Mouse (Mus musculus) layer of hippocampus, adult 9-10 months (tissue): ENCODE measurements around the gene Igdcc3.

Experiments
- DNase-seq: peaks from one replicate; pipeline ENCODE4 v3.0.0; 2022; ENCODE audit warnings: low spot score

The Igdcc3 gene

GRCm38 (mm10) chr9:65140936-65141305, at the start of gene Igdcc3:
Igdcc3 (plus strand) TSS chr9:65141189.
- no peak for DNase-seq

DNA sequence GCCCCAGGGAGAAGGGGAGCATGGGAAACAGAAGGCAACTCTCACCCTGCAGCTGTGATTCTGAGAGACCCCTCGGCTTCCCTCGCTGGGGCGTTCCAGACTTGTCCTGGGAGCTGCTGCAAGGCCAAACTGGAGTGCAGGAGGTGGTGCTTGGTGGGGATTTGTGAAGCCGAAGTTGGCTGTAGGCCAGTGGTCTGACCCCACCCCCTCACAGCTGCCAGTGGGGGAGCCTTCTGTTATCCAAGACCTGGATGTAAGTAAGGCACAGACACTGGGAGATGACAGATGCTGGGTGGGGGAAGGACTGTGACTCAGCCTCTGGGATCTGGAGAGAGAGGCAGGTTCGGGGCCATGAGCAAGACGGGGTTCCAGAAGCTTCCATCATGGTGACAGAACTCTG, 46.8 kb upstream of the Igdcc3 start:
- DNase-seq = no peak

DNA sequence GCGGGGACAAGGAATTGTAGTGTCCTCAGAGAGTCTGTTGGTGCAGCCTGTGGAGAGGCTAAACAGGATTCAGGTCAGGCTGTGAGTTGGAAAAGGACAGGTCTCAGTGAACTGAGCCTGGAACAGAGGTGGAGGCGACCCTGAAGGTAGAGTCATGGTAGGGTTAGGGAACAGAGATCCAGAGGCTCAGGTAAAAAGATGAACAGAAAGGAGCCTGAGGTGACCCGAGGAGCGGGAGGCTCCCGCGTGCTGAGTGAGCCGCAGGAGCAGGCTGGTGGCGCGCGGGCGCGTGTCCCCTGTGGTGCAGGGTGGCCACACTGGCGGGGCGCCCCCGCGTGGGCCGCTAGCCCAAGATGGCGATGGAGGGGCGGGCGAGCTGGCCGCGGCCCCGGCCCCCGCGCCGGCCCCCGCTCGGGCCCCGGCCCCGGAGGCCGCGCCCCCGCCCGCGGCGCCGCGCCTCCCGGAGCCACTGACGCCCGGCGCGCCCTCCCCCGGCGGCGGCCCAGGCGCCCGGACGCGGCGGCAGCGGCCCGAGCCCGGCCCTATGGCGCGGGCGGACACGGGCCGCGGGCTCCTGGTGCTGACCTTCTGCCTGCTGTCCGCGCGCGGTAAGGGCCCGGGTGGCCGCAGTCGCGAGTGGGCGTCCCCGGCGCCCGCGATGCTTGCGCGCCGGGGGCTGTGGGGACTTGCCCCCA, 39.9 kb upstream of the Igdcc3 start, which contains the start of gene Igdcc4:
Gene Igdcc4, plus strand, starts transcription at position 496 of the 695 bp plus-strand sequence.
- no peak for DNase-seq

DNA sequence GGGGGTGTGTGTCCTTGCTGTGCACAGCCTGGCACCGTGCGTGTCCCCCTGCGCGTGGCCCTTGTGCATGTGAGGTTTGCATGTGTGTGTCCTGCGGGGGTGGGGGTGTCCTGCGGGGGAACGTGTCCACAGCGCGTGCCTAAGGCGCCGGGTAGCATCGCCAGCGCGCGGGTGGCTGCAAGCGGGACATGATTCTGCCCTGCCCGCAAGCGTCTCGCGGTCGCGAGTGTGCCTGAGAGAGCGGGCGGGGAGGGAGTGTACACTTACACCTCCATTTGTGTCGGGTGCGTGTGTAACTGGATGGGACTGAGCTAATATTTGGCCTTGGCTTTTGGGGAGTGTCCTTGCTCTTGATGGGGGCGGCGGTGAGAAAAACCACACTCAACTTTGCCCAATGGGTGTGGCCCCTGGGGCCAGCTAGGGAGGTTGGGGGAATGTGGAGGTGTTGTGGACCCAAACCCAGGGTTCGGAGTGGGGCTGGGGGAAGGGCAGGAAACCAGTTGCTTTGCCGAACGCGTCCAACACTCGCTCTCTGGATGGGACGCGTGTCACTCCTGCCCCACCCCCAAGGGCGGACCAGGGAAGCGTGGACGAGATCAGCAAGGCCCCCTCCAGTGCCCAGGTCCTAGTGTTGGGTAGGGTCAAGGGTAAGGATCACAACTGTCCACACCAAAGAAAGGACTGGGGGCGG, 39.2 kb upstream of the Igdcc3 start:
- no peak for DNase-seq

- no peak for DNase-seq
Observed at GRCm38 (mm10) chr9:65102377-65103172, 38.4 kb upstream of the Igdcc3 start.

DNA sequence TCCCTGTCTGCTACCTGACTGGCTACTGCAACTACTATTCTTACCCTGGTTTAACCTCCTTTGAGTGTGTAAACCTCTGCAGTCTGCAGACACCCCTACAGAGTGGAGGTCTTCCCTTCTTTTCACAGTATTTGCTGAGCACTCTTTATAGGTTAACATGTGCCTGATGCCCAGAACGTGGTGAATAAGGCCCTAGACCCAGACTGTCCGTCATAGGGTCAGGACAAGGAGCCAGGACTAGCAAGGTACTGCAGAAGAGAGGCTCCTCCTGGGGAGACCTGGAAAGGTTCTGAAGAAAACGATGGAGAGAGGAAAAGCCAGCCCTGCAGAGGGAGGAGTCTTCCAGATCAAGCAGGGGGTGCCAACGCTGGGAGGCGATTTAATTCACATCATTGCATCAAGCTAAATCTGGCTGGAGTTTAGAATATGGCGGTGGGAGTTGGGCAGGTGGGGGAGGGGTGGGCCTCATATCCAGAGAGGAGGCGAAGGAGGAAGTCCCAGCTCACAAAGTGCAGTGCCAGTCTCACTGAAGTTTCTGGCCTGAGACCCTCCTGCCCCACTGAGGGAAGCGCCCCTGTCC, 37.7 kb upstream of the Igdcc3 start:
- DNase-seq = no peak

DNA sequence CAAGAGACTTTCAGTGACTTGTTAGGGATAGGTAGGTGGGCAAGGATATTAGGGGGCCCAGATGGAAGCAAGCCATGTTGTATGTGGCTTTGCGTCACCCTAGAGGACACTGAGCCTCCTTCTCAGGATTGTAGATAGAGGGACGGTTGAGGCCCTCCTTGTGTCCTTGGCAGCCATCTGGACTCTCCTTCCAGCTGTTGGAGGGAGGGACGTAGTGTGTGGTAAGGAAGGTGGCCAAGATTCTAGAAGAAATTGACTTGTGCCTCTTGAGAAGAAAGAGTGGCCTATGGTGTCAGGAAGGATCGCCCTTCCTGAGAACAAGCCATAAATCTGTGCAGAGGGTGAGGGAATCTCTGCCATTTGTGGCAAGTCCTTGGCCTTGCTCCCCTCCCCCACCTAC, 34.2 kb upstream of the Igdcc3 start:
- DNase-seq = no peak

- no peak for DNase-seq
Observed at GRCm38 (mm10) chr9:65107893-65108292, 33.1 kb upstream of the Igdcc3 start.

GRCm38 (mm10) chr9:65109132-65110072, 31.6 kb upstream of the Igdcc3 start:
- no peak for DNase-seq

- no peak for DNase-seq
Observed at GRCm38 (mm10) chr9:65111698-65112097, 29.3 kb upstream of the Igdcc3 start.

DNA sequence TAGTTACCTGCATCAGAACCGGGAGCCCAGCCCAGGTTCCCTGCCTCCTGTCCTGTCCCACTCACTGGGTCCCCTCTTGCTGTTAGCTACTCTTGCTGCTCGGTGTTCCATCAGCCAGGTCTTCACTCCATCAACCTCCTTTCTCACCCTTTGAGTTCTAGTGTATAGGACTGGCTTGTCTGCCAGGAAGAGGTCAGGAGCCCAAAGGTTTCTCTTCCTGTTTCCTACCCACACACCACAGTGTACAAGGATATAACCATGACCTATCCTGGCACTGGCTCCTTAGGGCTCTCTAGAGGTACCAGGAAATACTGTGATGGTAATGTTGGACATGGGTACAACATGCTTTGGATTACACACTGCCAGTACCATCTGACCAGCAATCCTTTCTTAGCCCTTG, 27.3 kb upstream of the Igdcc3 start:
- no peak for DNase-seq

GRCm38 (mm10) chr9:65115891-65116290, 25.1 kb upstream of the Igdcc3 start:
- DNase-seq = no peak

GRCm38 (mm10) chr9:65117516-65117915, 23.5 kb upstream of the Igdcc3 start:
- no peak for DNase-seq

- peak; percentile 65 for DNase-seq
Observed at GRCm38 (mm10) chr9:65120935-65121334, 20.1 kb upstream of the Igdcc3 start.

DNA sequence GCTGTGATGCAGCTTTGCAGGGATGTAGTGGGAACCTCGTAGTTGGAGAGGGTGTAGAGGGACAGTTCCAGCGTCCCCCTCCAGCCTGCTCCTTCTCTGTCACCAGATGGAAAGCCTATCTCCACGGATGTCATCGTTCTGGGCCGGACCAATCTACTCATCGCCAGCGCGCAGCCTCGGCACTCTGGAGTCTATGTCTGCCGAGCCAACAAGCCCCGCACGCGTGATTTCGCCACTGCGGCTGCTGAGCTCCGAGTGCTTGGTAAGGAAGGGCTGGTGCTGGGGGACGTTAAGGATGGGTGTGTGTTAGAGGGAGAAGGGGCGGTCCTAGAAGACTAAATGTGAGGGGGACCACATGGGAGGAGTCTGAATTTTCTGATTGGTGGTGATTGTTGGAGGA, 18.4 kb upstream of the Igdcc3 start:
- peak; percentile 46 for DNase-seq

DNA sequence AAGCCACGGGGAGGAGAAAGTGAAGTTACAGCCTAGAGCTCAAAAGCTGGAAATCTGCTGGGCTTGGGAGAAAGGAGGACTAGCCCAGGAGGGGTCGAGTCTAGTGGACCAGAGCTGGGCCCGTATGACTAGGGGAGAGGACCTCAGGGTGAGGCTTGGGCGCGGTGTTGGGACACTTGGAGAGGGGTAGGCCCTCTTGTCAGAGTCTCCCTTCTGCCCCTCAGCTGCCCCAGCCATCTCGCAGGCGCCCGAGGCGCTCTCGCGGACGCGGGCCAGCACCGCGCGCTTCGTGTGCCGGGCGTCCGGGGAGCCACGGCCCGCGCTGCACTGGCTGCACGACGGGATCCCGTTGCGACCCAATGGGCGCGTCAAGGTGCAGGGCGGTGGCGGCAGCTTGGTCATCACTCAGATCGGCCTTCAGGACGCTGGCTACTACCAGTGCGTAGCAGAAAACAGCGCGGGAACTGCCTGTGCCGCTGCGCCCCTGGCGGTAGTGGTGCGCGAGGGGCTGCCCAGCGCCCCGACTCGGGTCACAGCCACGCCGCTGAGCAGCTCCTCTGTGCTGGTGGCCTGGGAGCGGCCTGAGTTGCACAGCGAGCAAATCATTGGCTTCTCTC, 17.3 kb upstream of the Igdcc3 start:
- DNase-seq = no peak

DNA sequence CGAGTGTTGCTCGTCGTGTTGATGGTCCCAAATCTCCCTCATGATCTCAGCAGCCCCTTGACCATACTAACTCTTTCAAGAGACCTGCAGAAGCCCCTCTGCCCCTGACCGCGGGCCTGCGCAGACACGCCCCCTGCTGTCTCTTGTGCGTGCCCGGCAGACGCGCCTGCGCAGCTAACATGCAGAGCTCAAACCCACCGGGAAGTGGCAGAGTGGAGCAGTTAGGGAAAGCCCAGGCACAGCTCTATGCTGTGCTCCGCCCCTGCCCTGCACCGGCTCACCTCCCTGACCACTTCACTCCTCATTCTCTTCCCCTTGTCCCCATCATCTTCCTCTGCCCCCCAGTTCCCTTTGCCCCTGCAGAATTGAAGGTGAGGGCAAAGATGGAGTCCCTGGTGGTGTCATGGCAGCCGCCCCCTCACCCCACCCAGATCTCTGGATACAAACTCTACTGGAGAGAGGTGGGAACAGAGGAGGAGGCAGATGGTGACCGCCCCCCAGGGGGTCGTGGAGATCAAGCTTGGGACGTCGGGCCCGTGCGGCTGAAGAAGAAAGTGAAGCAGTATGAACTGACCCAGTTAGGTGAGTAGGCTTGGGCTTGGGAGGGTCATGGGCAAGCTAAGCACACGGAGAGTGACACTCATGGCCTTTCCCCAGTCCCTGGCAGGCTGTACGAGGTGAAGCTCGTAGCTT, 12.7 kb upstream of the Igdcc3 start:
- no peak for DNase-seq

DNA sequence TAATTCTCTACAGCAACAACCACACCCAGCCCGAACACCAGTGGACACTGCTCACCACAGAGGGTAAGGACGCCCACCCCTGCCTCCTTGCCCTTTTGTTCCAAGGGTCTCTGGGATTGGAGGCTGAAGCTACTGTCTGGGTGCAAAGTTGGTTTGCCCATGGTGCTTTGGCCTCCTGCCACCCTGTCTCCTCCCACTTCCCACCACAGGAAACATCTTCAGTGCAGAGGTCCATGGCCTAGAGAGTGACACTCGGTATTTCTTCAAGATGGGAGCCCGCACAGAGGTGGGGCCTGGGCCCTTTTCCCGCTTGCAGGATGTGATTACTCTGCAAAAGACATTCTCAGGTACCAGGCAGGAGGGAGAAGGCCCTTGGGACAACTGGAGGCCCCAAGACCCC, 9.3 kb upstream of the Igdcc3 start:
- no peak for DNase-seq

DNA sequence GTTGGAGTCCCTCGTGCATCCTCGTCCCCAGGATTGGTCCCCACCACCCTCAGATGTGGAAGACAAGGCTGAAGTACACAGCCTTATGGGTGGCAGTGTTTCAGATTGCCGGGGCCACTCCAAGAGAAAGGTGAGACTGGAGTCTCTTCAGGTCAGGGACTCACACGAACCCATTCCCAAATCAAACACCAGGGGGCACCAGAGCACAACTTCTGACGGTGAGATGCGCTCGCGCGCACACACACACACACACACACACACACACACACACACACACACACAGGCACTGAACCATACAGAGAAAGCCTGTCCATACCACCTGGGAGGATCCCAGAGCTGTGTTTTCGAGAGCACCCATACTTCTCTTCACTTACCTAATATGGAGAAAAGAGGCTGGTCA, 7.2 kb upstream of the Igdcc3 start:
- peak; percentile 56 for DNase-seq

DNA sequence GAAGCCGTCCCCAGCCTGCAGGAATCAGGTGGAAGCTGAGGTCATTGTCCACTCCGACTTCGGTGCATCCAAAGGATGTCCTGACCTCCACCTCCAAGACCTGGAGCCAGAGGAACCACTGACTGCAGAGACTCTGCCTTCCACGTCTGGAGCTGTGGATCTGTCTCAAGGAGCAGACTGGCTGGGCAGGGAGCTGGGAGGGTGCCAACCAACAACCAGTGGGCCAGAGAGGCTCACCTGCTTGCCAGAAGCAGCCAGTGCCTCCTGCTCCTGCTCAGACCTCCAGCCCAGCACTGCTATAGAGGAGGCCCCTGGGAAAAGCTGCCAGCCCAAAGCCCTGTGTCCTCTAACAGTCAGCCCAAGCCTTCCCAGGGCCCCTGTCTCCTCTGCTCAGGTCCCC, 5.9 kb upstream of the Igdcc3 start:
- DNase-seq = no peak
